Mouse (Mus musculus) MEL (cell line): Measurements from ENCODE around the gene Btnl4.
"Not testable (repeated sequence)": the region's sequence is repeated elsewhere in the genome, so short reads cannot be mapped to it uniquely, and the experiment has no call there.

Experiments
- CHD1 ChIP-seq: IDR thresholded peaks from 2 replicates; pipeline ENCODE4 v1.6.1; 2012; ENCODE audit warnings: low read depth, mild to moderate bottlenecking, inconsistent platforms, low read length, improper control_type of control experiment
- CTCF ChIP-seq, 3 experiments: IDR thresholded peaks in 2 of 3; conservative IDR thresholded peaks in 1 of 3; 2 replicates each; pipeline ENCODE4 v1.5.1; 2011 to 2012; ENCODE audit warnings: low read length in 3 of 3, low read depth in 2 of 3, mild to moderate bottlenecking in 2 of 3, improper control_type of control experiment in 1 of 3, inconsistent platforms in 1 of 3, mixed read lengths in 1 of 3, moderate library complexity in 1 of 3; ENCODE audit not compliant: control insufficient read depth in 1 of 3, insufficient read depth in 1 of 3, poor library complexity in 1 of 3, severe bottlenecking in 1 of 3
- GABPA ChIP-seq: IDR thresholded peaks from 2 replicates; pipeline ENCODE4 v1.6.1; 2012; ENCODE audit warnings: low read depth, mild to moderate bottlenecking, inconsistent platforms, low read length, improper control_type of control experiment, moderate library complexity
- POLR2A ChIP-seq, 2 experiments: IDR thresholded peaks; 2 replicates each; pipeline ENCODE4 v1.6.1; 2011 to 2012; ENCODE audit warnings: low read length in 2 of 2, mild to moderate bottlenecking in 2 of 2, control low read depth in 1 of 2, improper control_type of control experiment in 1 of 2, low read depth in 1 of 2, moderate library complexity in 1 of 2; ENCODE audit not compliant: control insufficient read depth in 1 of 2, insufficient read depth in 1 of 2, poor library complexity in 1 of 2
- POLR2AphosphoS5 ChIP-seq: IDR thresholded peaks from 2 replicates; pipeline ENCODE4 v1.6.1; 2012; ENCODE audit warnings: low read depth, borderline replicate concordance, mild to moderate bottlenecking, inconsistent platforms, low read length, moderate library complexity, mixed read lengths
- TCF12 ChIP-seq: IDR thresholded peaks from 2 replicates; pipeline ENCODE4 v1.6.1; 2014; ENCODE audit warnings: low read depth, mild to moderate bottlenecking, inconsistent platforms, low read length, improper control_type of control experiment, moderate library complexity
- ZMIZ1 ChIP-seq: IDR thresholded peaks from 2 replicates; pipeline ENCODE4 v1.6.1; 2012; ENCODE audit warnings: low read depth, mild to moderate bottlenecking, inconsistent platforms, low read length, improper control_type of control experiment, moderate library complexity

- not testable (repeated sequence) for TF ChIP-seq POLR2AphosphoS5; CHD1; ZMIZ1; TCF12; CTCF (IDR thresholded peaks at IDR 0.05 in 2 of 3, conservative IDR thresholded peaks at IDR 0.05 in 1 of 3; ENCODE audit: control insufficient read depth in 1 of 3, insufficient read depth in 1 of 3, low read depth in 2 of 3, low read length in 3 of 3, poor library complexity in 1 of 3, severe bottlenecking in 1 of 3); GABPA; POLR2A (IDR thresholded peaks at IDR 0.05; ENCODE audit: control insufficient read depth in 1 of 2, insufficient read depth in 1 of 2, low read depth in 1 of 2, low read length in 2 of 2, poor library complexity in 1 of 2)
Measured at GRCm38 (mm10) chr17:34511723-34512122, 34.6 kb upstream of the Btnl4 start.
